Mouse (Mus musculus): ENCODE results near the gene Notch1. TPM values are rescaled to one million over a fixed set of nuclear protein-coding genes. Genes with fewer than 3 reads are reported as not detected.

The Notch1 gene
- polyA plus RNA-seq, 1 experiment, result 21.4 TPM

- no peak for DNase-seq (ENCODE audit: low spot score)
Measured at GRCm38 (mm10) chr2:26447451-26447850, 69.0 kb downstream of the Notch1 start.

GRCm38 (mm10) chr2:26446671-26447070, 69.8 kb downstream of the Notch1 start:
- no peak for DNase-seq (ENCODE audit: low spot score)

GRCm38 (mm10) chr2:26445666-26446445, 70.6 kb downstream of the Notch1 start:
- DNase-seq (ENCODE audit: low spot score), result peak; percentile 89

- peak; percentile 89 for DNase-seq (ENCODE audit: low spot score)
Measured at GRCm38 (mm10) chr2:26444946-26445665, 71.4 kb downstream of the Notch1 start, which contains the start of gene Sec16a. TSS of gene Sec16a (minus strand) at chr2:26445216.

- DNase-seq (ENCODE audit: low spot score), result no peak
Measured at GRCm38 (mm10) chr2:26444368-26444767, 72.1 kb downstream of the Notch1 start.

GRCm38 (mm10) chr2:26443876-26444275, 72.6 kb downstream of the Notch1 start:
- no peak for DNase-seq (ENCODE audit: low spot score)

GRCm38 (mm10) chr2:26442843-26443242, 73.6 kb downstream of the Notch1 start:
- no peak for DNase-seq (ENCODE audit: low spot score)

- DNase-seq (ENCODE audit: low spot score), result no peak
Measured at GRCm38 (mm10) chr2:26441688-26442087, 74.8 kb downstream of the Notch1 start.

GRCm38 (mm10) chr2:26441261-26441660, 75.2 kb downstream of the Notch1 start:
- no peak for DNase-seq (ENCODE audit: low spot score)

GRCm38 (mm10) chr2:26439671-26440070, 76.8 kb downstream of the Notch1 start:
- no peak for DNase-seq (ENCODE audit: low spot score)

- no peak for DNase-seq (ENCODE audit: low spot score)
Measured at GRCm38 (mm10) chr2:26438373-26438772, 78.1 kb downstream of the Notch1 start.

- DNase-seq (ENCODE audit: low spot score), result no peak
Measured at GRCm38 (mm10) chr2:26437221-26437620, 79.2 kb downstream of the Notch1 start.

GRCm38 (mm10) chr2:26434791-26435572, 81.5 kb downstream of the Notch1 start:
- DNase-seq (ENCODE audit: low spot score), result no peak

- no peak for DNase-seq (ENCODE audit: low spot score)
Measured at GRCm38 (mm10) chr2:26429851-26430250, 86.6 kb downstream of the Notch1 start.

- DNase-seq (ENCODE audit: low spot score), result no peak
Measured at GRCm38 (mm10) chr2:26424541-26424940, 91.9 kb downstream of the Notch1 start.

- DNase-seq (ENCODE audit: low spot score), result no peak
Measured at GRCm38 (mm10) chr2:26423086-26423485, 93.4 kb downstream of the Notch1 start.

- DNase-seq (ENCODE audit: low spot score), result no peak
Measured at GRCm38 (mm10) chr2:26421969-26422368, 94.5 kb downstream of the Notch1 start.

GRCm38 (mm10) chr2:26418120-26418519, 98.3 kb downstream of the Notch1 start:
- no peak for DNase-seq (ENCODE audit: low spot score)

GRCm38 (mm10) chr2:26417066-26417465, 99.4 kb downstream of the Notch1 start:
- DNase-seq (ENCODE audit: low spot score), result no peak

GRCm38 (mm10) chr2:26410931-26411411, 105.5 kb downstream of the Notch1 start:
- DNase-seq (ENCODE audit: low spot score), result no peak

GRCm38 (mm10) chr2:26410091-26410490, 106.4 kb downstream of the Notch1 start:
- no peak for DNase-seq (ENCODE audit: low spot score)

- no peak for DNase-seq (ENCODE audit: low spot score)
Measured at GRCm38 (mm10) chr2:26409362-26409761, 107.1 kb downstream of the Notch1 start.
